Mouse (Mus musculus): Measurements from ENCODE around the gene Zfr. TPM values are rescaled to one million over a fixed set of nuclear protein-coding genes. Genes with fewer than 3 reads are reported as not detected.

The Zfr gene
- polyA plus RNA-seq, 1 experiment from 2014 or later, result 105 TPM

- ChIA-PET CTCF (interaction anchor here (1.0 to 1.4 kb wide), 2 partner anchors 10 to 34 kb away, joined by 3 read pairs; no protein-coding TSS in a partner anchor), POLR2A (no interaction called here)
- no peak for TF ChIP-seq CTCF (IDR thresholded peaks at IDR 0.05)
- in situ Hi-C loops (cut with MboI; ENCODE audit: low pct_unique_long_range_greater_than_20kb), result loop anchor here (5.0 to 25.0 kb wide), 4 partner anchors 103 to 678 kb away; no protein-coding TSS in a partner anchor
- DNase-seq (ENCODE audit: low read depth, low spot score) (no peak), ATAC-seq (no peak)
- H3K27me3 ChIP-seq, result no peaks in the 10 kb centered on the region
Observed at GRCm38 (mm10) chr15:12090087-12090486, 27.5 kb upstream of the Zfr start.

GRCm38 (mm10) chr15:12090981-12091669 lies 26.5 kb upstream of the Zfr start:
- ATAC-seq, result no peak
- DNase-seq (ENCODE audit: low read depth, low spot score), result no peak
- POLR2A ChIA-PET, result no interaction called here
- TF ChIP-seq CTCF (IDR thresholded peaks at IDR 0.05), result no peak
- CTCF ChIA-PET, result interaction anchor here (1.0 to 2.7 kb wide), 5 partner anchors 14 to 119 kb away, joined by 3 to 9 read pairs (median 3); no protein-coding TSS in a partner anchor
- in situ Hi-C loops (cut with MboI; ENCODE audit: low pct_unique_long_range_greater_than_20kb), result loop anchor here (5.0 to 25.0 kb wide), 4 partner anchors 104 to 679 kb away; no protein-coding TSS in a partner anchor
- H3K27me3 ChIP-seq, result no peaks in the 10 kb centered on the region

- in situ Hi-C loops (cut with MboI; ENCODE audit: low pct_unique_long_range_greater_than_20kb), result loop anchor here (5.0 to 25.0 kb wide), 4 partner anchors 105 to 680 kb away; no protein-coding TSS in a partner anchor
- POLR2A ChIA-PET, result no interaction called here
- DNase-seq (ENCODE audit: low read depth, low spot score) (no peak), ATAC-seq (no peak)
- TF ChIP-seq CTCF (IDR thresholded peaks at IDR 0.05), result peak; percentile 95
- no peaks in the 10 kb centered on the region for H3K27me3 ChIP-seq
- CTCF ChIA-PET, result interaction anchor here (1.3 to 2.7 kb wide), 5 partner anchors 13 to 120 kb away, joined by 3 to 9 read pairs (median 4); no protein-coding TSS in a partner anchor
Observed at GRCm38 (mm10) chr15:12091781-12092458, 25.7 kb upstream of the Zfr start.

GRCm38 (mm10) chr15:12093026-12093960 lies 24.3 kb upstream of the Zfr start:
- no peaks in the 10 kb centered on the region for H3K27me3 ChIP-seq
- no peak for TF ChIP-seq CTCF (IDR thresholded peaks at IDR 0.05)
- POLR2A ChIA-PET, result no interaction called here
- in situ Hi-C loops (cut with MboI; ENCODE audit: low pct_unique_long_range_greater_than_20kb), result loop anchor here (5.0 to 25.0 kb wide), 4 partner anchors 106 to 681 kb away; no protein-coding TSS in a partner anchor
- no peak for ATAC-seq
- CTCF ChIA-PET, result interaction anchor here (1.2 to 2.7 kb wide), 5 partner anchors 12 to 21 kb away, joined by 3 to 9 read pairs (median 5); no protein-coding TSS in a partner anchor
- DNase-seq (ENCODE audit: low read depth, low spot score), result no peak

- ATAC-seq (no peak), DNase-seq (ENCODE audit: low read depth, low spot score) (no peak)
- no peaks in the 10 kb centered on the region for H3K27me3 ChIP-seq
- ChIA-PET POLR2A (no interaction called here), CTCF (interaction anchor here (1.2 to 2.7 kb wide), 3 partner anchors 11 to 19 kb away, joined by 3 to 9 read pairs (median 5); no protein-coding TSS in a partner anchor)
- TF ChIP-seq CTCF (IDR thresholded peaks at IDR 0.05), result no peak
- in situ Hi-C loops (cut with MboI; ENCODE audit: low pct_unique_long_range_greater_than_20kb), result loop anchor here (5.0 to 25.0 kb wide), 4 partner anchors 107 to 682 kb away; no protein-coding TSS in a partner anchor
Observed at GRCm38 (mm10) chr15:12093961-12094566, 23.6 kb upstream of the Zfr start.

- DNase-seq (ENCODE audit: low read depth, low spot score) (no peak), ATAC-seq (no peak)
- no peaks in the 10 kb centered on the region for H3K27me3 ChIP-seq
- ChIA-PET POLR2A (no interaction called here), CTCF (interaction anchor here (1.1 to 1.5 kb wide), 3 partner anchors 11 to 125 kb away, joined by 3 to 4 read pairs (median 4); no protein-coding TSS in a partner anchor)
- in situ Hi-C loops (cut with MboI; ENCODE audit: low pct_unique_long_range_greater_than_20kb), result loop anchor here (25.0 kb wide), 3 partner anchors 334 to 684 kb away; no protein-coding TSS in a partner anchor
- TF ChIP-seq CTCF (IDR thresholded peaks at IDR 0.05), result no peak
Observed at GRCm38 (mm10) chr15:12096447-12096846, 21.2 kb upstream of the Zfr start.

GRCm38 (mm10) chr15:12097344-12097743 lies 20.3 kb upstream of the Zfr start:
- ChIA-PET POLR2A (no interaction called here), CTCF (interaction anchor here (1.1 to 1.5 kb wide), 2 partner anchors 10 to 13 kb away, joined by 4 read pairs; no protein-coding TSS in a partner anchor)
- no peak for ATAC-seq
- in situ Hi-C loops (cut with MboI; ENCODE audit: low pct_unique_long_range_greater_than_20kb), result loop anchor here (25.0 kb wide), 3 partner anchors 335 to 685 kb away; no protein-coding TSS in a partner anchor
- no peak for TF ChIP-seq CTCF (IDR thresholded peaks at IDR 0.05)
- H3K27me3 ChIP-seq, result no peaks in the 10 kb centered on the region
- no peak for DNase-seq (ENCODE audit: low read depth, low spot score)

- H3K27me3 ChIP-seq, result no peaks in the 10 kb centered on the region
- no peak for TF ChIP-seq CTCF (IDR thresholded peaks at IDR 0.05)
- ChIA-PET CTCF (interaction anchor here (1.3 to 1.7 kb wide), 2 partner anchors 11 to 12 kb away, joined by 3 read pairs; no protein-coding TSS in a partner anchor), POLR2A (no interaction called here)
- DNase-seq (ENCODE audit: low read depth, low spot score) (no peak), ATAC-seq (no peak)
- in situ Hi-C loops (cut with MboI; ENCODE audit: low pct_unique_long_range_greater_than_20kb), result no loop called here
Observed at GRCm38 (mm10) chr15:12100912-12101311, 16.7 kb upstream of the Zfr start.

GRCm38 (mm10) chr15:12103763-12104162 lies 13.9 kb upstream of the Zfr start:
- in situ Hi-C loops (cut with MboI; ENCODE audit: low pct_unique_long_range_greater_than_20kb), result no loop called here
- POLR2A ChIA-PET, result no interaction called here
- ATAC-seq (no peak), DNase-seq (ENCODE audit: low read depth, low spot score) (no peak)
- no peak for TF ChIP-seq CTCF (IDR thresholded peaks at IDR 0.05)
- no peaks in the 10 kb centered on the region for H3K27me3 ChIP-seq
- CTCF ChIA-PET, result interaction anchor here (1.8 kb wide), 1 partner anchor 10 kb away, joined by 4 read pairs; no protein-coding TSS in a partner anchor
